Mouse (Mus musculus): ENCODE measurements at regions not wholly inside any gene's neighbourhood (a gene's known extent, or its start where the extent isn't known, plus 50 kb on each side); places are given as distances from the start of the nearest gene placed in this dataset.

DNA sequence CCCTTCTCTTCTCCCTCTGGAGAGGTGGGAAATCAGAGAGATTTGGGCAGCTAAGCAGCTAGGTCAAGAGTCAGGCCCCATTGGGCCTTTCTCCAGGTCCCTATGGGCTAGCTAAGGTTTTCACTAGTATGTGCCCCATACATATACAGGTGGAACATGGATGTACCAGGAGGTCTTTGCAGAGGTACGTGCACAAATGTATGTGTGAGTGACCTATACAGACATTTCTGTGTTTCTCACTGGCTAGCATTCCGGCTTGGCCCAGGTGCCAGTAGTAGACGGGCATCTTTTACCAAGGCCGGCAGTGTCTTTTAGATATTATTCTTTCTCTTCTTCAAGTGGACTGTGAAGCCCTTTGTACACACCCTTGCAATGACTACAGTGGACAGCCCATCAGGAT is 51.1 kb upstream of the Ppara start:
- TF ChIP-seq CTCF (IDR thresholded peaks at IDR 0.05; ENCODE audit: extremely low read depth, insufficient read depth, low read length) = no peak
- no peak for TF ChIP-seq POLR2A (IDR thresholded peaks at IDR 0.05; ENCODE audit: extremely low read depth, insufficient read depth, low read length)
